Mouse (Mus musculus): Measurements from ENCODE around the gene Rsf1. TPM values are rescaled to one million over a fixed set of nuclear protein-coding genes. Genes with fewer than 3 reads are reported as not detected.
A peak's percentile ranks its signal among the peaks of the same experiment; 100 is the strongest.

Gene Rsf1
- total RNA-seq, 2 experiments from 2014 or later = 23.0 to 28.6 TPM

DNA sequence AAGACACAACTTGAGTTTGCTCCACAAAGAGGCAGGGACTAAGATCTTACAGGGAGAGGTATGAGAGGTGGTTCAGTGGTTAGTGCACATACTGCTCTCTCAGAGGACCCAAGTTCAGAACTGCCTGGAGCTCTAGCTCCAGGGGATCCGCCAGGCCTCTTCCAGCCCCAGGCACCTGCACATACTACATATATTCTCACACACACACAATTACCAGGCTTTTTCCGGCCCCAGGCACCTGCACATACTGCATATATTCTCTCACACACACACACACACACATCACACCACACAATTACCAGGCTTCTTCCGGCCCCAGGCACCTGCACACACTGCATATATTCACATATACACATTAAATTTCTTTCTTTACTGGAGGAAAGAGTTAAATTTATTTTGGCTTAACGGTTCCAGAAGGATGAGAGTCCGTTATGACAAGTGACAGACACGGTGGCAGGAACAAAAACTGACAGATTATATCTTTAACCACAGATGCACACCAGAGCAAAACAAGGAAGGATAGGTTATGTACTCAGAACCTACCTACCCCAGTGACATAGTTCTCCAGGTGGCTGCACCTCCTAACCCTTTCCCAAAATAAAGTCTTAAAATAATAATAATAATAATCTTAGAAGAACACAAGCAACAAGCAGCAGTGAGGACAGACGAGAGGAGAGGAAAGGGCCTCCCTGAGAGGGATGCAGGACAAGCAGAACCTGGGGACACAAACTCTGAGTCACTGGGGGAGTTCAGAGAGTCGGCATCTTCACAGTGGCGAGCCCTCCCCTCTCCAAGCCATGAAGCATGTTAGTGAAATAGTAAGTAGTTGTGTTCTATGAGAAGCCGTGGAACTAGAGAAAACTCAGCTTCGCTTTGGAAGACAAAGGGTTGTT is 144.2 kb downstream of the Rsf1 start:
- no peak for ATAC-seq (ENCODE audit: poor library complexity, severe bottlenecking)

DNA sequence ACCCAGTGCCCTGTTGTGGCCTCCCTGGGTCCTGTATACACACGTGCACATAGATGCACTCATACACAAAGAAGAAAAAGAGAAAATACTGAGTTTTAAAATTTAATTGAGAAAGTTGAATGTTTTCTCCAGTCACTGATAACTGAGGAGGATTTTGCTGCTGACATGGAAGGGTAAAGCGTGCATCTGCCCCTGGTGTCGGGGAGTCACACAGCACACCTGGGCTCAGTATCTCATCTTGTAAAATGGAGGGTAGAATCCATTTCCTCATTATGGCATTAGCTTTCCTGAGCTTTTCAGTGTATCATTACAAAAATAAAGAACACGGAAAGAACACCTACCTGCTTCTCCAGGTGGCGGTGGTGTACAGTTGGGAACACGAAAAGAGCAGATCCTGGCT is 145.7 kb downstream of the Rsf1 start:
- no peak for ATAC-seq (ENCODE audit: poor library complexity, severe bottlenecking)

GRCm38 (mm10) chr7:97726080-97726479 is 146.4 kb downstream of the Rsf1 start:
- no peak for ATAC-seq (ENCODE audit: poor library complexity, severe bottlenecking)

DNA sequence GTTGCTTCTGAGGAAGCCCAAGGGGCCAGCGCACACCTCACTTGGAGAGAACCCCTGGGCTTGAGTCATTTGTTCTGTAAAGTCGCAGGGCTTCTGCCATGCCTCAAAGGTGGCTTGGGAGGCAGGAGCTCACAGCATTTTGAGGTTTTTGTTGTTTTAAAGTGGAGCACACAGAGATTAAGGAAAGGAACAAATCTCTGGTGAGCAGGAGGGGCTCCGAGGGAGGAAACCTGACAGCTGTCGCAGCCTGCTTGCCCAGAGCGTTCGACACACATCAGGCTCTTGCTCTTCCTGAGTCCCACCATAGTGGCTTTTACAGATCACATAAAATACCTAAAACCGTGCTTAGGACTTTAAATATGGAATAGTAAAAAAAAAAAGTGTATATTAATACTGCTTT is 147.1 kb downstream of the Rsf1 start:
- no peak for ATAC-seq (ENCODE audit: poor library complexity, severe bottlenecking)

- no peak for ATAC-seq (ENCODE audit: poor library complexity, severe bottlenecking)
These were observed 149.3 kb downstream of the Rsf1 start for GRCm38 (mm10) chr7:97728666-97729614.

- no peak for ATAC-seq (ENCODE audit: poor library complexity, severe bottlenecking)
These were observed 150.7 kb downstream of the Rsf1 start for GRCm38 (mm10) chr7:97730427-97730826.

DNA sequence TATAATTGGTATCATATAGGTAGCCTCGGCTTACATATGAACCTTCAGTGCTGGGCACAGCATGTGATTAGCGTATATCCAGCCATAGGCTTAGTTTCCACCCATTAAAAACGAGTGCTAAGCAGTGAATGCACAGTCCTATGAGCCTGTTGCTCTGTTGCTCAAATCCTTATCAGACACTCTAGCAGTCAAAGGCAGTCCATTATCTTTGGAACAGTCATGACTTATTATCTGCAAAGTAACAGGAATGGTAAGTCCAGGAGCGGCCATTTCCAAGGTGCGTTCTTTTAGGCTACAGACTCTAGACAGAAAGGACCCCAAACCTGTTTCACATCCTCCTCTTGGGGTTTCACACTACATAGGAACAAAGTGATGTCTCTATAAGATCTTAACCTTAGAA is 153.9 kb downstream of the Rsf1 start:
- no peak for ATAC-seq (ENCODE audit: poor library complexity, severe bottlenecking)

- ATAC-seq (ENCODE audit: poor library complexity, severe bottlenecking) = no peak
These were observed 155.3 kb downstream of the Rsf1 start for GRCm38 (mm10) chr7:97735021-97735420.

DNA sequence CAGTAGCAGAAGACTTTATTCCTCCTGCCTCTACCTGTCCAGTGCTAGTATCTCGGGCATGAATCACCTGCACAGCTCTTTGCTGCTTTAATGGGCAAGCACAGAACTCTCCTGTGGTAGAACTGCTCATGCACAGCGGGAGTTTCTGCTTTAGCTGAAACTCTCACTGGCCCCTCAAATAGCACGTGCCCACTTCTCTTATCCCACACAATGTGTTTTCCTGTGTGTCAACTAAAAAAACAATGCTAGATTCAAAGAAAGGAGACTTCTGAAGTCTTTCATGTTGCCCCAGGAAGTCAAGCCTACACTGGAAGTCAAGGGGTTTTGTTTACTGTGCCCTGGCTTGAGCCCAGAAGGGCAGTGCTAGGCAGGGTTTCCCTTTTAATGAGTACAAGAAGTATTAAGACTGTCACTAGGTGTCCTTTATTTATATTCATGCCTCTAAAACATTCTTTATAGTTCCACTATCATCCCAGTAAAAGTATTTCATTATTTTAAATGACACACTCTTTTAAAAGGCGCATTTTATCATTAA is 156.3 kb downstream of the Rsf1 start:
- no peak for ATAC-seq (ENCODE audit: poor library complexity, severe bottlenecking)

- peak; percentile 6; the same call in 1 of the 2 replicates for ATAC-seq (ENCODE audit: poor library complexity, severe bottlenecking)
These were observed 157.6 kb downstream of the Rsf1 start for GRCm38 (mm10) chr7:97737256-97737637.

DNA sequence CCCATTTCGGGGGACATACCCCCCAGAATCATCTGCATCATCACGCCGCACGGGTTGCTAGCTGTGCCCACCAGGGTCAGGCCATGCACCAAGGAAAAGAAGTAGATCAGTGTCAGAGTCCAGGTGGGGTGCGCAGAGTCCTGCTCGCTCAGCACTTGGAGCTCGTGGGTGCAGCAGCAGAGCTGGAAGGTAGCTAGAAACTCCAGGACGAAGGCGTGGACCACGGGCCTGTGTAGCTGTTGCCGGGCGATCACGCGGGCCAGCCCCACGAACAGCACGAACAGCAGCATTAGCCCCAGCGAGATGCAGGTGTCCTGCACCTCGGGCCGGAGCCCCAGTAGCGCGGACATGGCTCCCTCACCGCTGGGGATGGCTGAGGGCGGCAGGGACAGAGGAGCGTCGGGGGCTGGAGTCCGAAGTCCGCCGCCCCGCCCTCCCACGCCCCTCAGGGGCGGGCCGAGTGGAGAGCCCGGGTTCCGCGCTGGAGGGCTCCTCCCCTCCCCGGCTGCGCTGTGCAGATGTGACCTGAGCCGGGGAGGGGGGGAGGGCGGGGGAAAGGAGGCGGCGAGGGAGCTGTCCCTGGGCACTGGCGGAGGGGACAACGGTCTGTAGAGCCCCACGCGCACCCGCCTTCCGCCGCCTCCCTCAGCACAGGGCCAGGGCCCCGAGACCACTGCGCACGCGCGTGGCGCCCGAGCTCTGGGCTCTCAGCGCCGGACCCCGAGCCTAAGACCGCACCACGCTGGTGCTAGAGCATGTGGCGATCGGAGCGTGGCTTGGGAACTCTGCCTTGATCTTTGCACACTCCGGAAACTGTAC is 158.2 kb downstream of the Rsf1 start, which contains the start of gene Aqp11:
TSS of gene Aqp11 (minus strand) at position 652 of the 819 bp plus-strand sequence.
- peak; percentile 89 for ATAC-seq (ENCODE audit: poor library complexity, severe bottlenecking)

DNA sequence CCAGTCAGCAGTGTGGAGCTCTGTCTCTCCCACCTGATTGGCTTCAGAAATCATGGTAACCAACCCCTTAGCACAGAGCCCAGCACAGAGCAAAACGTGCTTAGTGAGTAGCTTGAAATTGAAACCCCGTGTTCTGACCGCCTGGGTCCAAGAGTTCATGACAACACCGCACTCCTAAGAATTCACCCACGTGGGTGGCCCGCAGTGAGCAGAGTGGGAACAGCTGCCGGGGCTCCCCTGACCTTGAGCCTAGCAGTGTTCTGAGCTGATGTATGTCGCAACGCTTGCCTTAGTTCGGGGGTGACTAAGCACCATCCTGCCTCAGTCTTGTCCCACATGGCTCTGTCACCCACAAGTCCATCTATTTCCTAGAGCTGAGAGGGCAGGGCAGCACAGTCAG is 161.3 kb downstream of the Rsf1 start:
- peak; percentile 35 for ATAC-seq (ENCODE audit: poor library complexity, severe bottlenecking)

GRCm38 (mm10) chr7:97741756-97742291 is 162.1 kb downstream of the Rsf1 start:
- no peak for ATAC-seq (ENCODE audit: poor library complexity, severe bottlenecking)

Other genes with a start within 250 kb of the Rsf1 start
- gene Usp35, start 247.9 kb upstream of the Rsf1 start, total RNA-seq (2015) = 0.87 and 1.1 TPM in 2 replicates
- 0.66 and 0.77 TPM in 2 replicates for gene Usp35, start 247.9 kb upstream of the Rsf1 start, total RNA-seq (2017)
- 3.3 and 4.5 TPM in 2 replicates for gene Kctd21, start 247.6 kb upstream of the Rsf1 start, total RNA-seq (2015)
- 1.8 and 2.3 TPM in 2 replicates for gene Kctd21, start 247.6 kb upstream of the Rsf1 start, total RNA-seq (2017)
- gene Alg8, start 208.3 kb upstream of the Rsf1 start, total RNA-seq (2015) = 40.5 and 45.2 TPM in 2 replicates
- gene Alg8, start 208.3 kb upstream of the Rsf1 start, total RNA-seq (2017) = 29.9 and 41.7 TPM in 2 replicates
- 128 and 155 TPM in 2 replicates for gene Ndufc2, start 179.9 kb upstream of the Rsf1 start, total RNA-seq (2015)
- 225 and 237 TPM in 2 replicates for gene Ndufc2, start 179.9 kb upstream of the Rsf1 start, total RNA-seq (2017)
- not detected in 2 replicates for gene Thrsp, start 162.2 kb upstream of the Rsf1 start, total RNA-seq (2015)
- gene Thrsp, start 162.2 kb upstream of the Rsf1 start, total RNA-seq (2017) = not detected in 2 replicates
- gene Kctd14, start 128.6 kb upstream of the Rsf1 start, total RNA-seq (2015) = 13.3 and 14.8 TPM in 2 replicates
- 3.9 and 4.9 TPM in 2 replicates for gene Kctd14, start 128.6 kb upstream of the Rsf1 start, total RNA-seq (2017)
- 89.9 and 91.2 TPM in 2 replicates for gene Ints4, start 98.9 kb upstream of the Rsf1 start, total RNA-seq (2015)
- 49.6 and 51.4 TPM in 2 replicates for gene Ints4, start 98.9 kb upstream of the Rsf1 start, total RNA-seq (2017)
- gene Aamdc, start 392 bp upstream of the Rsf1 start, total RNA-seq (2015) = 16.3 and 17.6 TPM in 2 replicates
- 22.9 and 23.9 TPM in 2 replicates for gene Aamdc, start 392 bp upstream of the Rsf1 start, total RNA-seq (2017)
- 92.5 and 97.6 TPM in 2 replicates for gene Clns1a, start 116.7 kb downstream of the Rsf1 start, total RNA-seq (2015)
- 95.1 and 105 TPM in 2 replicates for gene Clns1a, start 116.7 kb downstream of the Rsf1 start, total RNA-seq (2017)
- 0.23 and 0.42 TPM in 2 replicates for gene Aqp11, start 158.4 kb downstream of the Rsf1 start, total RNA-seq (2015)
- gene Aqp11, start 158.4 kb downstream of the Rsf1 start, total RNA-seq (2017) = 0.04 TPM in 2 replicates
- gene Pak1, start 208.7 kb downstream of the Rsf1 start, total RNA-seq (2015) = 39.8 and 40.9 TPM in 2 replicates
- 40.4 and 40.7 TPM in 2 replicates for gene Pak1, start 208.7 kb downstream of the Rsf1 start, total RNA-seq (2017)